Mouse (Mus musculus) hematopoietic stem cell, adult 5-6 weeks (primary cell): ENCODE measurements around the gene Phykpl. TPM values are rescaled to one million over a fixed set of nuclear protein-coding genes. Genes with fewer than 3 reads are reported as not detected.
"Not testable (repeated sequence)": the region's sequence is repeated elsewhere in the genome, so short reads cannot be mapped to it uniquely, and the experiment has no call there.

ENCODE experiments used
- ATAC-seq, 2 experiments: fragments of 125-278 bp in 1 of 2; replicated peaks in 1 of 2; 2 replicates each; pipeline ENCODE4 v1.8.0; 2016 to 2017; ENCODE audit warnings: inconsistent platforms in 2 of 2, mild to moderate bottlenecking in 2 of 2, moderate number of reproducible peaks in 2 of 2, low read depth in 1 of 2, moderate TSS enrichment in 1 of 2; ENCODE audit not compliant: low FRiP score in 2 of 2, poor library complexity in 2 of 2, severe bottlenecking in 2 of 2, insufficient read depth in 1 of 2, low TSS enrichment in 1 of 2
- total RNA-seq: library from RNA; stranded (forward); fragments of 172-1452, 232-1000 nt; gene quantifications from 2 replicates; pipeline ENCODE4 v1.2.3, GENCODE M21; 2017

Phykpl gene
- total RNA-seq, 1 experiment from 2014 or later: 13.7 TPM

DNA sequence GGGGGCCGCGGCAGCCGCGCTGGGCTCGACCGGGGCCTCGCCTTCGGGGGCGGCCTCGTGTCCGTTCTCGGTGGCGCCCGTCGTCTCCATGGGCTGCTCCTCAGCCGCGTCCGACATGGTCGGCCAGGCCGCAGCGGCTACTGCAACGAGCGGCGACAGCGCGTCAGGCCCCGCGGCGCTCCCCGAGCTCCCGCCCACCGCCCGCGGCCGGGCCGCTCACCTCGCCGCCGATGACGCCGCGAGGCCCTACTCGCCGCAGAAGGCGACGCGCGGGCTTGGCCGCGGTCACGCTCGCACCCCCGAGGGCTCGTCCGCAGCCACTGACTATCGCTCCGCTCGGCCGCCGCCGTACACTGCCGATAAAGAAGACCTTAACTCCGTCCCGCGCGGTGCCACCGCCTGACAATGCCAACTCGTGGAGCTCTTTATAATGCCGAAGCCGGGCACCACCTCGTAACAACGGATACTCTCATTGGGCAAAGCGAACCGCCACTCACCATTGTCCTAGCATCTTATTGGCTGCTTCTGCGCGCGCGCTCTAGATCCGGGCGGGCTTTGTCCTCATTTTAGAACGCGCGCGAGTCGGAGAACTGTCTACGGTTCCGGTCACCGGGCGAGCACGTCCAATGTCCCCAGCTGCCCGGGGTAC lies 22.0 kb downstream of the Phykpl start, which contains the start of gene Hnrnpab:
Hnrnpab (minus strand) TSS at position 401 of the 649 bp plus-strand sequence.
- ATAC-seq: peak; percentile 81 to 90

DNA sequence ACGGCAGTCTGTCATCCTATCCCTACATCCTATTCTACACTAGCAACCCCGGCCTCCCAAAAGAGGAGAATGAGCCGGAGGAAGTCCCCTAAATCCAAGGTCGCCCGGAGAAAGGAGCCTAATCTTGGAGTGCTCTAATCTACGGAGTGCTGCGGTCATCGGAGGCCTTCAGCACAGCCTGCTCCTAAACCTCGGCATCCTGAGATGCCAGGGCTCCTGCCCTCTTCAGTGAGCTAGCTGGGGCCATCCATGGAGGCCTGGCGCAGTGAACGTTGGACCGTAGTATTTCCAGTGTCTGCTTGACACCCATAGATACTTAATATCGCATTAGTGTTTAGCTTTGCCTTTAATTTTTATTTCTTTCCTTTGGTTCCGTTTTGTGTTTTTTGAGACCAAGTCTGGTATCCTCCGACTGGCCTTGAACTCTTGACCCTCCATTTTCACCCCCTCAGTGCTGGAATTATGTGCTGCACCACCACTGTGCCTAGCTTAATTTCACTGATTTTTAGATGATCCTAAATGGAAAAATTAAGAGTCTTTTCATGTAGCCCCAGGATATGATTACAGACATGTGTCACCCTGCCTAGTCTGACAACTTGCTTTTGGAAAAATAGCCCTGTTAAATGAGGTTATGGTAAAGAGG lies 22.7 kb downstream of the Phykpl start:
- ATAC-seq: peak; percentile 15 to 24; a peak in 3 of 4 replicates

DNA sequence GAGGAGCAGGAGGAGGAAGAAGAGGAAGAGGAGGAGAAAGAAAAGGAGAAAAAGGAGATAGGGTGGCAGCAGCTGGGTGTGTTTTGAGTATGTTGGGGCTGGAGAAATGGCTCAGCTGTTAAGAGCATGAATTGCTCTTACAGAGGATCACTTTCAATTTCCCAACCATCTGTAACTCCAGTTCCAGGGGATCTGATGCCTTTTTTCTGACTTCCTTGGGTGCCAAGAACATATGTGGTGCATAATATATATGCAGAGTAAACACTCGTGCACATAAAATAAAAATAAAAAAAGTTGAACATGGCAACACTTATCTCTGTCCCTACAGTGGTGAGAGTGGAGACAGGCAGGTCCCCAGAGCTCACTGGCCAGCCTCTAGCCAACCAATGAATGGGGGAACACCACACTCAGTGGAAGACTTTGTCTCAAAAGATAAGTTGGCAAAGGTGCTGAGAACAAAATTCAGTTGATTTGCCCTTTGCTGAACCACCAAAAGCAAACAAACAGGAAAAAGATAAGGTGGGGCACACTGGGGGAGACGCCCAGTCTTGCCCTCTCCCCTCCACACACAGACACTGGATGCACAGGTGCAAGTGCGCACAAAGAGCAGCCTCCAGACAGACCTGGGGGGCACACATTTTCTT lies 24.8 kb downstream of the Phykpl start:
- ATAC-seq: no peak

- ATAC-seq: not testable (repeated sequence)
These were observed 25.4 kb downstream of the Phykpl start for GRCm38 (mm10) chr11:51609940-51610339.

- no peak for ATAC-seq
These were observed 29.7 kb downstream of the Phykpl start for GRCm38 (mm10) chr11:51614256-51614655.

- no peak for ATAC-seq
These were observed 30.6 kb downstream of the Phykpl start for GRCm38 (mm10) chr11:51615129-51615528.

DNA sequence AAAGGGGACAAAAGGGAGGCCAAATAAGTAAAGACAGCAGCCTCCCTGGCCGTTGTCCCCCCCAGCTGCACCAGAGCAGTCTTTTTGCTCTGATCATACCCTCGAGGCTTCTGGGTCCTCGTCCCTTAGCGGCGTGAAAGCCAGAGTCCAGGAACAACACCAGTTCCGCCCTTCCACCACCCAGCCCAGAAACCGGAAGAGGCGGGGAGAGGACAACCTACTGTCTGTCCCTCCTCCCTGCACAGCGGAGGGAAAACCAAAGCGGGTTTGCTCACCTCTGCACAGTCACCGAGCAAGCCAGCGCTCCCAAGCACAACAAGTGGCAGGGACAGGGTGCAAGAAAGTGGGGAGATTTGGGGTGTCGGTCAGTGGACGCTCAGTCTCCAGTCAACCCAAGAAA lies 31.0 kb downstream of the Phykpl start:
- peak; percentile 68 to 73 for ATAC-seq

DNA sequence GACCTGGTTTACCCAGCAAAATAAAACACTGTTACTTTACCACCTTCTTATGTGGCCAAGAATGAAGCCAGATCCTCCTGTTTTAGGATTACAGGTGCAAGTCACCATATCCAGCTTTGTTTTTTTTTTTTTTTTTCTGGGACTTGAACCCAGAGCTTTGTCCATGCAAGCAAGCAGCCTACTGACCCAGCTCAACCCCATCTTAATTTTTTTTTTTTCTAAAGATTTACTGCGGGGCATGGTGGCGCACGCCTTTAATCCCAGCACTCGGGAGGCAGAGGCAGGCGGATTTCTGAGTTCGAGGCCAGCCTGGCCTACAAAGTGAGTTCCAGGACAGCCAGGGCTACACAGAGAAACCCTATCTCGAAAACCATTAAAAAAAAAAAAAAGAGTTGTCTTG lies 31.6 kb downstream of the Phykpl start:
- ATAC-seq: not testable (repeated sequence)

GRCm38 (mm10) chr11:51617693-51618092 lies 33.1 kb downstream of the Phykpl start:
- peak; percentile 36 to 42; a peak in 1 of 4 replicates for ATAC-seq

GRCm38 (mm10) chr11:51618894-51619408 lies 34.4 kb downstream of the Phykpl start:
- ATAC-seq: no peak

DNA sequence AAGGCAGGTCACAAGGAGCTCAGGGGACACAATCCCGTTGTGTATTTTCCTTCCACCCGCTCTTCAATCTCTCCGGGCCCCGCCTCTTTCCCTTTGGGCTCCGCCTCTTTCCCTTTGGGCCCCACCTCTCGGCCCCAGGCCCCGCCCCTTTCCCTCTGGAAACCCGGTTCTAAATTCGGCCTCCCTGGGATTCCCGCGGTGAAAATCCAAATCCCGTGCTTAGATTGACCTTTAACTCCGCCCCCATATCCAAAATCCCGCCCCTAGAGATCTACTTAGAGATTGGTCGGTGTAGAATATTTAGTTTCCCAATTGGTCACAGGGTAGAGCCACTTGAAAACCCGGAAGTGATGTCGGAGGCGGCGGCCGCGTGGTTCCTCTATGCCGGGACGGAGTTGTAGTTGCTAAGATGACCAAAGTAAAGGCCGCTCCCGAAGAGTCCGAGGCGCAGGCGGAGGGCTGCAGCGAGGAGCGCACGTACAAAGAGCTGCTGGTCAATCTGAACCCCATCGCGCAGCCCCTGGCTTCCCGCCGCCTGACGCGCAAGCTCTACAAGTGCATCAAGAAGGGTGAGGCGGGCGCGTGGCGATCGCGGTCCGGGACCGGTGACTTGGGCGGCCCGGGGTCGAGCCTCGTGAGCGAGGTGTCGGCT lies 35.0 kb downstream of the Phykpl start, which contains the start of gene Nhp2:
Nhp2 (plus strand) TSS at position 327 of the 652 bp plus-strand sequence.
- ATAC-seq: peak; percentile 72 to 74

- no peak for ATAC-seq
These were observed 35.5 kb downstream of the Phykpl start for GRCm38 (mm10) chr11:51620084-51620483.

DNA sequence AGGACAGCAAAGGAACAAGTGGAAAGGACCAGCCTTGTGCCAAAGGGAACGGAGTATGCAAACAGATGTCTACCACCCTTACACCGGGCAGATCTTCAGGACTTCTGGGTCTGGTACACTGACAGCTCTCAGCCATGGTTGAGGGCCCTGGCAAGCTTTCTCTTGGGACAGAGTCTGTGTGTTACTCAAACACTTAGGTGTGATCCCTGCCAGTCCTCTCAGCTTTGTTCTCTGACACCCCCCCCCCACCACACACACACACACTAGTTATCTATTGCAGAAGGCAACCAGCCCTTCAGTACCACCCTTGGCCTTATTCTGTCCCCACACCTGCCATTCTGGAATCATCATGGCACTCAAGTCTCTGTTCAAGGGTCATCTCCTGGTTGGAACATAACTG lies 37.2 kb downstream of the Phykpl start:
- ATAC-seq: no peak

GRCm38 (mm10) chr11:51622971-51623491 lies 38.5 kb downstream of the Phykpl start:
- no peak for ATAC-seq

DNA sequence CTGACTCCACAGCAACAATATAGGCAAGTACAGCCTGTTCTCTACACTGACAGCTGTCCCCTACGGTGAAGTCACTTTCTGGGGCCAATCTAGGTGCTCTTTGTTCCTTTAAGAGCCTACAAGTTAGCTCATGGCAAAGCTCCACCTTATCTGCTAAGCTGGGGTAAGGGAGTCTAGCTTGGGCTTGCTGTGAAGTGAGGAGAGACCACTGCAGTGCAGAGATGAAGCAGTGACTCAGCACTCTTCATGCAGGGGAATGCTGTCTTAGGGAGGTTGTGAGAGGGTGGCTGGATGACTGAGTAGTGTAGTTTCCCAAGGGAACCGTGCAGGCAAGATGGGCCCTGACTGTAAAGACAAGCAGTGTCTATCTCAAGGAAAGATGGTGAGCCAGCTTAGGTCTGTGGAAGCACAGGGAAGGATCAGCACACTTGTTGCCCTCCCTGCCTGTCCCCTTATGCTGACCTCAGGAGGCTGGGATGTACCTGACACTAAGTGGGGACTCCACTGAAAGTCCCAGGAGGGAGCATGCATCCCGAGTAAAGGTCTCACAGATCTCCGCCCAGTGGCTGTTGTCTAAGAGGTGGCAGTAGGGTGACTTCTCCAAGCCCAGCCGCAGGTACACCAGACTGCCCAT lies 40.7 kb downstream of the Phykpl start:
- no peak for ATAC-seq

- ATAC-seq: no peak
These were observed 42.9 kb downstream of the Phykpl start for GRCm38 (mm10) chr11:51627425-51627824.

GRCm38 (mm10) chr11:51627907-51628306 lies 43.4 kb downstream of the Phykpl start:
- no peak for ATAC-seq
